In genomic region chr13:5878748-5879147, GRCm38 (mm10) we compare ENCODE assay signal across 27 mouse cellular contexts.
"Had no signal": no experiment of that assay in that cellular context is flagged by ENCODE, and none has a peak within 500 bp of the region (broad histone marks: within the 10 kb centered on the region; RNA-seq: fewer than 3 reads in every experiment).

No protein-coding gene starts in this region.

- H3K36me3 ChIP-seq: embryonic facial prominence, embryonic 10.5 days; embryonic facial prominence, embryonic 12.5 days; embryonic facial prominence, embryonic 13.5 days; embryonic facial prominence, embryonic 15.5 days; forebrain, embryonic 10.5 days; forebrain, embryonic 12.5 days; forebrain, embryonic 15.5 days had no signal

- H3K9ac ChIP-seq: embryonic facial prominence, embryonic 12.5 days; embryonic facial prominence, embryonic 13.5 days; embryonic facial prominence, embryonic 15.5 days; forebrain, embryonic 12.5 days; forebrain, embryonic 13.5 days; forebrain, embryonic 15.5 days; forebrain, postnatal 0 days had no signal

- H3K9me3 ChIP-seq: embryonic facial prominence, embryonic 10.5 days; embryonic facial prominence, embryonic 12.5 days; embryonic facial prominence, embryonic 13.5 days; embryonic facial prominence, embryonic 15.5 days; forebrain, embryonic 10.5 days; forebrain, embryonic 12.5 days; forebrain, embryonic 13.5 days; forebrain, embryonic 15.5 days had no signal

- H3K4me1 ChIP-seq: embryonic facial prominence, embryonic 10.5 days; embryonic facial prominence, embryonic 12.5 days; embryonic facial prominence, embryonic 13.5 days; embryonic facial prominence, embryonic 15.5 days; forebrain, embryonic 10.5 days; forebrain, embryonic 12.5 days; forebrain, embryonic 13.5 days; forebrain, embryonic 15.5 days had no signal

- ATAC-seq: forebrain, embryonic 13.5 days; forebrain, embryonic 14.5 days; forebrain, embryonic 15.5 days; forebrain, embryonic 16.5 days; forebrain, postnatal 0 days had no signal

- DNase-seq: cerebellum, adult 9-10 months; cerebellum, adult 9-11 months; cerebellum, postnatal 10 days; cerebellum, postnatal 14 days; cerebellum, postnatal 25 days; cerebellum, postnatal 36 days; embryo, embryonic 11 days; forebrain, postnatal 0 days; gastrocnemius, adult 2 months; gastrocnemius, postnatal 10 days; gastrocnemius, postnatal 14 days; gastrocnemius, postnatal 25 days; gastrocnemius, postnatal 36 days; heart, adult 11 months; heart, adult 18-20 months; heart, adult 2 months had no signal

- H3K27ac ChIP-seq: embryonic facial prominence, embryonic 10.5 days; embryonic facial prominence, embryonic 12.5 days; embryonic facial prominence, embryonic 13.5 days; embryonic facial prominence, embryonic 15.5 days; forebrain, embryonic 10.5 days; forebrain, embryonic 12.5 days; forebrain, embryonic 13.5 days; forebrain, embryonic 15.5 days; gastrocnemius, adult 2 months; heart, adult 2 months had no signal

- H3K27me3 ChIP-seq: embryonic facial prominence, embryonic 12.5 days; embryonic facial prominence, embryonic 13.5 days; embryonic facial prominence, embryonic 15.5 days; forebrain, embryonic 12.5 days; forebrain, embryonic 13.5 days; forebrain, embryonic 15.5 days had no signal

- H3K4me2 ChIP-seq: embryonic facial prominence, embryonic 12.5 days; embryonic facial prominence, embryonic 13.5 days; embryonic facial prominence, embryonic 15.5 days; forebrain, embryonic 12.5 days; forebrain, embryonic 13.5 days; forebrain, embryonic 15.5 days had no signal

- H3K4me3 ChIP-seq: embryonic facial prominence, embryonic 10.5 days; embryonic facial prominence, embryonic 12.5 days; embryonic facial prominence, embryonic 13.5 days; embryonic facial prominence, embryonic 15.5 days; erythroblast, embryonic 14.5 days; forebrain, embryonic 10.5 days; forebrain, embryonic 12.5 days; forebrain, embryonic 13.5 days; forebrain, embryonic 15.5 days; gastrocnemius, adult 2 months; heart, adult 2 months had no signal
